Mouse (Mus musculus): ENCODE results near the gene Oxct2a.
"Not testable (repeated sequence)": the region's sequence is repeated elsewhere in the genome, so short reads cannot be mapped to it uniquely, and the experiment has no call there.

Oxct2a gene

GRCm38 (mm10) chr4:123323534-123323933 is at the start of gene Oxct2a:
Gene Oxct2a, minus strand, starts transcription at chr4:123323634.
- no peak for DNase-seq (ENCODE audit: low spot score in 2 of 2)

- DNase-seq (ENCODE audit: low spot score in 2 of 2), result no peak
These were observed 40.1 kb upstream of the Oxct2a start for GRCm38 (mm10) chr4:123363555-123363954.

DNA sequence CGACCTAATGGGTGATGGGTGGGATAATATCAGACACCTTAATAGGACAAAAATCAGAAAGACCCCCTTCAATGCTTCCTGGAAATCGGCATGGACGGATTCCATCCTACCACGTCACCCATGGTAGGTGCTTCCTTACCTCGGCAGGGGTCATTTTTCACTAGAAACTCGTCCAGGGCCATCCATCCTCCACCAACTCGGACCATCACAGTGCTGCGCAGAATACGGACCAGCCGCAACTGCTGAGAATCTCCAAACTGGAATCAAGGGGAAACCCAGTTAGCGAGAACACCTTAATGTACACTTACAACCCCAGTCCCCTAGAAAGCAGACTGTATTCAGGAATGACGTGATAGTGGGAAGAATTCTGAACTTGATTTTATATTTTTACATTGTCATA is 37.3 kb upstream of the Oxct2a start:
- DNase-seq (ENCODE audit: low spot score in 2 of 2), result no peak

GRCm38 (mm10) chr4:123358613-123359012 is 35.2 kb upstream of the Oxct2a start:
- no peak for DNase-seq (ENCODE audit: low spot score in 2 of 2)

DNA sequence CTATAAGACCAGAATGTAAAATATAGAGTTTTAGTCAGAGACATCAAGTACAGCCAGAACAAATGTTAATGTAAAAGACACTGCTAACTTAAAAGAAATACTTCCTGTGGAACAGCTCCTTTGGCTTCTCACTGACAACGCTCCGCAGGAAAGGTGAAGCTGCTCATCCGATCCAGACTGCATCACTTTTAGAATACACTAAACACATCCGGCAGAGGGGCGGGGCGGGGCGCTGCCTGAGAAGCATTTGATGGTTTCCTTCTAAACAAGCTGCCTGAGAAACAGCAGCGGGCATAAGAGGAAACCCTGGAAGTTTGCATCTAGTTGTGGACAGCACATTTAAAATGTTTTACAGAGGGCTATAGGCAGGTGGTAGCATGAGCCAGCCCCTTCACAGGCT is 32.5 kb upstream of the Oxct2a start:
- DNase-seq (ENCODE audit: low spot score in 2 of 2), result no peak

- no peak for DNase-seq (ENCODE audit: low spot score in 2 of 2)
These were observed 29.9 kb upstream of the Oxct2a start for GRCm38 (mm10) chr4:123353271-123353877.

- DNase-seq (ENCODE audit: low spot score in 2 of 2), result no peak
These were observed 20.0 kb upstream of the Oxct2a start for GRCm38 (mm10) chr4:123343471-123343789.

- peak; percentile 36 to 40 for DNase-seq (ENCODE audit: low spot score in 2 of 2)
These were observed 19.4 kb upstream of the Oxct2a start, which contains the start of gene Bmp8a for GRCm38 (mm10) chr4:123342642-123343470. Gene Bmp8a, minus strand, starts transcription at chr4:123343252.

DNA sequence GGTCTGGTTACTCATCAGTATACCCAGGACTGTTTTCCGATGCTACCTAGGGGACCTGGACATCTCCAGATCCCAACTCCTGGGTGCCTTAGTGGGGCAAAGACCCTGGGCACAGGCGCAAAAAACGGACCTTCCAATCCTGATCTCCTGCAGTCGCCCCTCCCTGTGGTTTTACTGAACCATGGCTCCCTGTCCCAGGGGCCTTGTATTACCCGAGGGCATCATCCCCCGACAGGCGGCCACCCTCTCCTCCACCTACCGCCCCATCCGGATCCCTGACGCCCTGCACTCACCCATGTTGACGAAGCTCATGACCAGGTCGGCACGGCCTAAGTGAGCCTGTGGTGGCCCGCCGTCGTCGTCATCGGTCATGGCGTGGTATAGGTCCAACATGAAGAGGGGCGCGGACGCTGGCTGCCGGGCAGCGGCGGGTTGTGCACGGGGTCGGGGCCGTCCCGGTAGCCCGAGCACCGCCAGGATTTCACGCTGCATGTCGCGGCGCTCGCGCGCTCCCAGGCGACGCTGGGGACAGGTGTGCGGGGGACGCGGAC is 18.7 kb upstream of the Oxct2a start:
- DNase-seq (ENCODE audit: low spot score in 2 of 2), result no peak

DNA sequence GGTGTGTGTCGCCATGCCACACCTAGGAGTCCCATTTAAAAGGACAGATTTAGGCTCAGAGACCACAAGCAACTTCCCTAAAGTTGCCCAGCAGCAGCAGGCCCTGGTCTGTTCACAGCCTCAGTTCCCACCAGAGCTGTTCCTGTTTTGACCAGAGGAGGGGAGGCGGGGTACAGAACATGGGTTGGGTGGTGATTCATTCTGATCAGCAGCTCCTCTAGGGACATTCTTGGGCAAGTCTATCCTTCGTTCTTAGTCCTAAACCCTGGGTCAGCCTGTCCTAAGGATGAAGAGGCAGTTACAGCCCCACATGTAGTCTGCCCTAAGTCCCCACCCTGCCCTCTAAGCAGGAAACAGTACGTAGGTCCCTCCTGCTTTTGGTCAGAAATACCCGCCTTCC is 16.8 kb upstream of the Oxct2a start:
- no peak for DNase-seq (ENCODE audit: low spot score in 2 of 2)

- DNase-seq (ENCODE audit: low spot score in 2 of 2), result no peak
These were observed 14.3 kb upstream of the Oxct2a start for GRCm38 (mm10) chr4:123337693-123338092.

- DNase-seq (ENCODE audit: low spot score in 2 of 2), result no peak
These were observed 12.6 kb upstream of the Oxct2a start for GRCm38 (mm10) chr4:123335796-123336585.

GRCm38 (mm10) chr4:123335244-123335643 is 11.8 kb upstream of the Oxct2a start:
- DNase-seq (ENCODE audit: low spot score in 2 of 2), result not testable (repeated sequence)

DNA sequence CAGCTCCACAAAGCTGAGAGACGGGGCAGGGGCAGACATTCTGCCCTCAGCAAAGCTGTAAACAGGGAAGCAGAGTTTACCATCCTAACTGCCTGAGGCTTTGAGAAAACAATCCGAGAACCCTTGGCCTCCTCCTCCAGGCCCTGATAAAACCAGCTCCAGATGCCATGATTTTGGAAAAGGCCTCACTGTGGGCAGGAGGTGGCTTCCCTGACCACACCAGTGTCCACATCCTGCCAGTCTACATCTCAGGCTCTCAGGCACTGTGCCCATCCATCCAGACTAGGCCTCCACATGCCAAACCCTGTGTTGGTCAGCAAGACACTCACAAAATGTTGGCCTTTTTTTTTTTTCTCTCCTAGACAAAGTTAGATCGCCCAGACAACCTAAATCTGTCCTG is 10.7 kb upstream of the Oxct2a start:
- DNase-seq (ENCODE audit: low spot score in 2 of 2), result no peak

DNA sequence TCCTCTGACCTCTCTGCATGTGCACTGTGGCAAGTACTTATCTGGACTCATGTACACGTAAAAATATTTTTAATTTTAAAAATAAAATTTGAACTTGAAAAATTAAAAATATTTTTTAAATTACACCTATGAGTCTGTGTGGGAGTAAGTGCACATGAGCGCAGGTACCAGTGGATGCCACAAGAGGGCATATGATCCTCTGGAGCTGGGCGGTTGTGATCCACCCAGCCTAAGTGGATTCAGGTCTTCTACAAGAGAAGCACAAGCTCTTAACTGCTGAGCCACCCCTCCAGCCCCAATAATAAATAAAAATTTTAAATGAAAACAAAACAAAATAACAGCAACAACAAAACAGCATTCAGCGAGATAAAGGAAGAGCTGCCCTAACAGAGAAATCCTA is 9.7 kb upstream of the Oxct2a start:
- no peak for DNase-seq (ENCODE audit: low spot score in 2 of 2)

GRCm38 (mm10) chr4:123331961-123332360 is 8.5 kb upstream of the Oxct2a start:
- not testable (repeated sequence) for DNase-seq (ENCODE audit: low spot score in 2 of 2)

- DNase-seq (ENCODE audit: low spot score in 2 of 2), result no peak
These were observed 7.9 kb upstream of the Oxct2a start for GRCm38 (mm10) chr4:123331326-123331725.

DNA sequence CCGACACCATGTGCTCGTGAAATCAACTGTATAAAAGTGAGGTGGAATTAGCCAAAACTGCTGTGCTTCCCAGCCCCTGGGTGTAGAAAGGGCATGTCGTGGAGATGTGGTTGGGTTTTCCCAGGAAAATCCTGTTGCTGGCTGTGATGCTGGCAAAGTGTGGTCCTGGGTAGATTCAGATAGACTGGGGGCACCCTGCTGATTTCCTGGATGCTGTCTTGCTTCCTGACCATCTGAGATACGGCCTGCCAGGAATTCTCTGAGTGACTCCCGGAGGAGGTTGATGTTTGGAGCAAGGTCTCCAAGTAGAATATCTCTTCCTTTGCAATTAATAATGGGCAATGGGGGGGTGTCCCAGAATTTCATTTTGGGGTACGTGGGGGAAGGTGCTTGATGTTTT is 5.5 kb upstream of the Oxct2a start:
- DNase-seq (ENCODE audit: low spot score in 2 of 2), result no peak

DNA sequence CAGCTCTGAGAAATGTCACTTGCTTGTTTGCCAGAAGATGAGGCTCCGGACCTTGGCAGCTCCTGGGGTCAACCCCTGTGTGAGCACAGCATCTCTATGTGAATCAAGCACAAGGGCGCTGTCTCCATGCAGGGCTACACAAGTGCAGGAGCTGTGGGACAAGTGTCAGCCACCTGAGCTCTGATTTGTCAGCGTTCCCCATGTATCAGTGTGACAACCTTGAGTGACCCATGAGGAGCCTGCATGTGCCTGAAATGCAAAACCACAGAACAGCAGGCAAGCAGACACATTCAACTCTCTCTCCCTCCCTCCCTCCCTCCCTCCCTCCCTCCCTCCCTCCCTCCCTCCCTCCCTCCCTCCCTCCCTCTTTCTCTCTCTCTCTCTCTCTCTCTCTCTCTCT is 4.2 kb upstream of the Oxct2a start:
- DNase-seq (ENCODE audit: low spot score in 2 of 2), result no peak

DNA sequence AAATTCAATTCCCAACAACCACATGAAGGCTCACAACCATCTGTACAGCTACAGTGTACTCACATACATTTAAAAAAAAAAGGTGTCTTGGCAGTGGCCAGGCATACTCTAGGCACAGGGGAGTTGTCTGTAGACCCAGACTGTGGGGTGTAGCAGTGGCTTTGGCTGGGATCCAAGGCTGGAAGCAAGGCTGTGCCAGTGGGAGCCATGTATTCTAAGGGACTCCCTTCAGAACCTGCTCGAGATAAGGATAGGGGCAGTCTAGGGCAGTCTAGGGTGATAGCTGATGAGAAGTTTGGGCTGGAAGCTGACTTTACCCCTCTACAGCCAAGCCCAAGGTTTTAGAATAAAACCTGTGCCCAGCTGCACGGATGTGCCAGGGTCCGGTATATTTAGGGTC is 2.7 kb upstream of the Oxct2a start:
- no peak for DNase-seq (ENCODE audit: low spot score in 2 of 2)

DNA sequence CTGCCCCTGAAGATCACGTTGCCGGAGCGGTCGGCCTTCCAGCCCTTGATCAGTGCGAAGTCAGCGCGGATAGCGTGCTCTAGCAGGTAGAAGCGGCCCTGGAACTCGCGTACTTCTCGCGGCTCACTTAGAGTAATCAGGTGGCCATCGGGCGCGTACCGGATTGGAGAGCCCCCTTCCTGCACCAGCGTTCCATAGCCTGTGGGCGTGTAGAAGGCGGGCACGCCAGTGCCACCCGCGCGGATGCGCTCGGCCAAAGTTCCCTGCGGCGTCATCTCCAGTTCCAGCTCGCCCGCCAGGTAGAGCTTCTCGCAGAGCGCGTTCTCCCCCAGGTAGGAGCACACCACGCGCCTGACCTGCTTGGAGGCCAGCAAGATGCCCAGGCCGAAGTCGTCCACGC is 524 bp downstream of the Oxct2a start:
- DNase-seq (ENCODE audit: low spot score in 2 of 2), result not testable (repeated sequence)

GRCm38 (mm10) chr4:123314497-123314896 is 8.9 kb downstream of the Oxct2a start:
- DNase-seq (ENCODE audit: low spot score in 2 of 2), result no peak

All from heart, adult 9 months (tissue).